Mouse (Mus musculus) cerebellum, adult 2 months (tissue): ENCODE results near the gene Stxbp6.

Experiments
- CTCF ChIP-seq: fragments of 200-500 bp; IDR thresholded peaks from 2 replicates; pipeline ENCODE4 v1.5.1; 2011; ENCODE audit warnings: low read depth, mild to moderate bottlenecking, control low read depth, low read length, moderate library complexity, borderline replicate concordance; ENCODE audit not compliant: insufficient read depth
- POLR2A ChIP-seq: fragments of 200-500 bp; IDR thresholded peaks from 2 replicates; pipeline ENCODE4 v1.6.1; 2011; ENCODE audit warnings: low read length, control low read depth, borderline replicate concordance; ENCODE audit not compliant: insufficient read depth

DNA sequence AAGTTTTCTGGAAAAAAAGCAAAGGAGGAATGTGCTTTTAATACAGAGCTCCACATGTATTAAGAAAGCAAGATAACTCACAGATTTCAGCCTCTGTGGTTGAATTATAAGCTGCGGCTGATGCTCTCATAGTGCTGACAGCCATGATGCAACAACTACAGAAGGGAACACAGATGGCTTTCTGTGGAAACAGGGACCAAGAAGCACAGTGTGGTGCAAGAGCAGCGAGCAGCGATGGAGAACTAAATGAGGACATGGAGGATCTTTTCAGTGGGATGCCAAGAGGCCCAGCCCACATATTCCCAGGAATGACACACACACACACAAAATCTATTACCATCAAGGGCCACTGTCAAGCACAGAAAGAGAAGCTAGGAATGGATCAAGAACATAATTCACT lies 81.1 kb downstream of the Stxbp6 start:
- TF ChIP-seq POLR2A (no peak), CTCF (no peak)
